Mouse (Mus musculus): ENCODE data around the gene Sae1. TPM values are rescaled to one million over a fixed set of nuclear protein-coding genes. Genes with fewer than 3 reads are reported as not detected.

The Sae1 gene
- polyA plus RNA-seq, 1 experiment = 95.8 TPM

DNA sequence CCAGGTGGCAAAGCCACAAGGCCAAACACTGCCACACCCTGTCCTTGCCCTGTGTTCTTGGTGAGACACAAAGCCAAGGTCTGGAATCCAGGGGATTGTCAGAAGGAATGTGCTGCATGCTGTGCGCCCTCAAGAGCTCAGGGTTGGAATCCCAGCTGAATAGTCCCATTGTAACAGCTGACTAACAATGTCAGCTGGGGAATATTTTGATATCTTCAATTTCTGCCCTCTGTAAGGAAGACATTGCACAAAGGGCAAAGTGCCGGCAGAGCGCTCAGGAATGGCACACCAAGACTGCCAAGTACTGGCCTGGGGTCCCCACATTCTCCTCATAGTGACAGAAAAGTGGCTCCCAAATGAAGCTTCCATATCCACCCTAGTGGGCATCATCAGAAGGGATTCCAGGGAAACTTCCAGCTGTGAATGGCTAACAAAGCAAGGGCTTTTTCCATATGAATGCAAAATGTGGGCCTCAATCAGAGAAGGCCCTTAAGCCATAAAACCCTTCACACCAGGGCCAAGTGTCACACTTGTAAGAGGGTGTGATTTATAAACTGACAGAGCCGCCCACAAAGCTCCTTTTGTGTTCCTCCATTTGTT lies 22.6 kb downstream of the Sae1 start:
- TF ChIP-seq CTCF (IDR thresholded peaks at IDR 0.05; ENCODE audit: extremely low read depth, insufficient read depth, low read length) = 0 out of 2 replicates have a peak, but pooled peaks have one; percentile 10
- no peak for TF ChIP-seq POLR2A (IDR thresholded peaks at IDR 0.05; ENCODE audit: extremely low read depth, insufficient read depth, low read length)
- Histone ChIP-seq H3K4me1 (ENCODE audit: control insufficient read depth, insufficient read depth, low read length) (no peaks in the 10 kb centered on the region; the same call in 1 of the 2 replicates), H3K27ac (ENCODE audit: insufficient read depth, low read length) (no peak overlapping the region), H3K4me3 (ENCODE audit: insufficient read depth, low read length) (no peak overlapping the region)

DNA sequence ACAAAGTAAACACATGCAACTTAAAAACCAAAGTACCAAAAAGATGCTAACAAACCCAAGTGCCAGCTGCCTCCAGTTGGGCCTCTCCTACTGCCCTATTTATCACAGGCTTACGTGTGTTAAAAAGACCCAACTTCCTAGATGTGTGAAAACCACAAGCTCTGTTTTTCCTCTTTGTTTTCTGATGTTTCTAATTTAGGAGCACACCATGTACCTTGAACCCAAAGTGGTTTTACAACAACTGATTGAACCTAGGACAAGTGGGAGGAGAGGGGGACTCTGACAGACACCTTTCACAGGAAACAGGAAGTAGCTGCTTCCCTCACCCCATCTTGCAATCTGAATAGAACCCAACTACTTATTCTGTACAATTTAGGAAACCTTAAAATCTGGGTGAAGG lies 23.3 kb downstream of the Sae1 start:
- no peaks in the 10 kb centered on the region; the same call in 1 of the 2 replicates for H3K4me1 ChIP-seq (ENCODE audit: control insufficient read depth, insufficient read depth, low read length)
- no peak for TF ChIP-seq POLR2A (IDR thresholded peaks at IDR 0.05; ENCODE audit: extremely low read depth, insufficient read depth, low read length)
- no peak for TF ChIP-seq CTCF (IDR thresholded peaks at IDR 0.05; ENCODE audit: extremely low read depth, insufficient read depth, low read length)
- no peak overlapping the region for H3K4me3 ChIP-seq (ENCODE audit: insufficient read depth, low read length)
- H3K27ac ChIP-seq (ENCODE audit: insufficient read depth, low read length) = no peak overlapping the region

DNA sequence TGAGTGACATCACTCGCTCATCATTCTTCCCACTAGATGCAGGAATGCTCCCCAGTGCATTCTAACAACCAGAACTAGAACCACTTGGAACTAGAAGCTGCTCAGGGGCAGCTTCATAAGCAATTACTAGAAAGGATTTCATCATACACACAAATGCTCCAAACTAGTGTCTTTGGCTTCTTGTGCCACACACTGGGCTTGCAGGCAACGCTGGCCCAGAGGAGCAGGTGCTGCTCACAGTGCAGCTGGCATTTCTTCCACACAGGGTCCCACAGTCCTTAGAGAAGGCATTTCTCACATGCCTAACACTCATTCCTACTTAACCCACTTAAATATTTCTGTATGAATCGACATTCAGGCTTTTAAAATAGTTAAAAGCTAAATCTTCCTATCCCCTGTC lies 30.0 kb downstream of the Sae1 start:
- TF ChIP-seq POLR2A (IDR thresholded peaks at IDR 0.05; ENCODE audit: extremely low read depth, insufficient read depth, low read length) = no peak
- no peak for TF ChIP-seq CTCF (IDR thresholded peaks at IDR 0.05; ENCODE audit: extremely low read depth, insufficient read depth, low read length)
- Histone ChIP-seq H3K27ac (ENCODE audit: insufficient read depth, low read length) (no peak overlapping the region), H3K4me1 (ENCODE audit: control insufficient read depth, insufficient read depth, low read length) (no peaks in the 10 kb centered on the region), H3K4me3 (ENCODE audit: insufficient read depth, low read length) (no peak overlapping the region)

DNA sequence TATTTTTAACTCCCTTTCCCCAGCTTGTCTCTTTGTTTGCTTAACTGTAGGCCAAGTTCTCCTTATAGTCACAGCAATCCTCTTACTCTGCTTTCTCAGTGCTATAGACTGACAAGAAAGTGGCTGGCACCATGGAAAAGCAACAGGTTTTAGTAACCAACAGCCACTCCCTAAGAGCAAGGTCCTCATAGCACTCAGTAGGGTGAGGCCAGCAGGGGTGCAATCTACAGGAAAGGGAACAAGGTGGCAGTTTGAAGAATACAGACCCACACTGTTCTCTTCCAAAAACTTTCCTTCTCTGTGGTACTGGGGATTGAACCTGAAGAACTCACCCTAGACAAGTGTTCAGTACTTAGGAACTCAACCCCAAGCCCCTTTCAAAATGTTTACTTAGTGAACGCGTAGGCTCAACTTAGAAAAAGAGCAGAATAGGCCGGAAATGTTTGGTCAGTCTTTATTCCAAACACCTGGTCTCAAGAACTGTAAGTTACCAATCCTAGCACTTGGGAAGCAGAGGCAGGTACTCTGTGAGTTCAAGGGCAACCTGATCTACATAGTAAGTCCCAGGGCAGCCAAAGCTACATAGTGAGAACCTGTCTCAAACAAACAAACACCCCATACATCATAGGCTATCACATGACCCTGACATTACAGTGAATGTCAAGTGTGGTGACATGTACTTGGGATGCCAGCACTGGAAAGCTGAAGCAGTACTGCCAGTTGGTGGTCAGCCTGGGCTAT lies 31.6 kb downstream of the Sae1 start:
- TF ChIP-seq POLR2A (IDR thresholded peaks at IDR 0.05; ENCODE audit: extremely low read depth, insufficient read depth, low read length) (no peak), CTCF (IDR thresholded peaks at IDR 0.05; ENCODE audit: extremely low read depth, insufficient read depth, low read length) (no peak)
- no peaks in the 10 kb centered on the region for H3K4me1 ChIP-seq (ENCODE audit: control insufficient read depth, insufficient read depth, low read length)
- no peak overlapping the region for H3K4me3 ChIP-seq (ENCODE audit: insufficient read depth, low read length)
- H3K27ac ChIP-seq (ENCODE audit: insufficient read depth, low read length) = no peak overlapping the region

DNA sequence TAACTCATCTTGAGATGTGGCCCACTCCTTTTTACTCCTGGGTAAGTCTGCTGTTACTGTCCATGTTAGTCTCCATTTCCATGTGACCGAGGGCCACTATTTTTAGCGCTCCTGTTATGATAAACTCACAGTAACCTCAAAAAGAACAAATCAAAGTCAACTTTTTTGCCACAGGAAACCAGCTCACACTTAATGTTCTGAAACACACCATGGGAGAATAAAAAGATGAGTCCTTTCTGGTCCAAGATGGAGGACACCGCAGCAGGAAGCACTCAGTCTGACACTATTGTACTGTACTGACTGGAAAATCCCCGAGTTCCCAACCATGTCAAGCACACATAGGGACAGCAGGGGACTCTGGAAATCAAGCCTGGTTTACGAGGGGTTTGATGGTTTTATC lies 37.6 kb downstream of the Sae1 start:
- TF ChIP-seq POLR2A (IDR thresholded peaks at IDR 0.05; ENCODE audit: extremely low read depth, insufficient read depth, low read length) (no peak), CTCF (IDR thresholded peaks at IDR 0.05; ENCODE audit: extremely low read depth, insufficient read depth, low read length) (no peak)
- Histone ChIP-seq H3K27ac (ENCODE audit: insufficient read depth, low read length) (no peak overlapping the region), H3K4me1 (ENCODE audit: control insufficient read depth, insufficient read depth, low read length) (no peaks in the 10 kb centered on the region; the same call in 1 of the 2 replicates), H3K4me3 (ENCODE audit: insufficient read depth, low read length) (no peak overlapping the region)

DNA sequence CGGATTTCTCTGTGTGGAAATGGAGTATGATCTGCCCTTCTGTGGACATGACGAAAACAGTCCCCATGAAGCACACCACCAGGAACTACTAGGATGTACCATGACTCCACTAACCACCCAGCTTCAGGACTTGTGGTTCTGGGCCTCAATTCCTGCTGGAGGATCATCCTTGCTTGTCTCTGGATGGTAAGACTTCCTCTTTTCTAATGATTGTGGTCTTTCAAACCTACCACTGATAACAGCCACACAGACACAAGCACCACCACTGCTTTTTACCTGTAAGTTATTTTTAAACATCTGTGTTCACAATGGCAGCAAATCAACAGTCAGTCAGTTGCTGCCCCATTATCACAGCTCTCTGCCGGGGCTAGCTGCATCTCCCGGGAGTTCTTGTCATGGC lies 42.3 kb downstream of the Sae1 start:
- no peak overlapping the region for H3K4me3 ChIP-seq (ENCODE audit: insufficient read depth, low read length)
- no peak overlapping the region for H3K27ac ChIP-seq (ENCODE audit: insufficient read depth, low read length)
- no peaks in the 10 kb centered on the region; the same call in 1 of the 2 replicates for H3K4me1 ChIP-seq (ENCODE audit: control insufficient read depth, insufficient read depth, low read length)
- TF ChIP-seq CTCF (IDR thresholded peaks at IDR 0.05; ENCODE audit: extremely low read depth, insufficient read depth, low read length) (no peak), POLR2A (IDR thresholded peaks at IDR 0.05; ENCODE audit: extremely low read depth, insufficient read depth, low read length) (no peak)

DNA sequence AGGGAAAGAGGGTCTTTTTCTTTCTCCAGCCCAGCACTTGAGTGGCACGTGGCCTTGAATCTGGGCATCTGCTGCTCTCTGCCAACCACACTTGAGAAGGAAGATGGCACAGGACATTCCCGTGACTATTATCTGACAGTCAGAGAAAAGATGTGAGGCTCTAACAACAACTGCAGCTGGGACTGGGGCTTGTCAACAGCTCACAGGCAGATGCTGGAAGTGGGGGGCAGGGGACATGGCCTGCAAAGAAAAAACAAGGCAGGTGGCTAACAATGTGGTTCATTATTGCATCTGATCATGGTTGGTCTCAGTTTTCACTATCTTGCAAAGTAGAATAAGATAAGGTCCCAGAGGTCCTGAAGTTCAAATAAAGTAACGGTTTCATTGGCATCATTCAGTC lies 43.0 kb downstream of the Sae1 start:
- TF ChIP-seq POLR2A (IDR thresholded peaks at IDR 0.05; ENCODE audit: extremely low read depth, insufficient read depth, low read length) = no peak
- no peak for TF ChIP-seq CTCF (IDR thresholded peaks at IDR 0.05; ENCODE audit: extremely low read depth, insufficient read depth, low read length)
- no peak overlapping the region for H3K27ac ChIP-seq (ENCODE audit: insufficient read depth, low read length)
- H3K4me1 ChIP-seq (ENCODE audit: control insufficient read depth, insufficient read depth, low read length) = no peaks in the 10 kb centered on the region; the same call in 1 of the 2 replicates
- no peak overlapping the region for H3K4me3 ChIP-seq (ENCODE audit: insufficient read depth, low read length)

DNA sequence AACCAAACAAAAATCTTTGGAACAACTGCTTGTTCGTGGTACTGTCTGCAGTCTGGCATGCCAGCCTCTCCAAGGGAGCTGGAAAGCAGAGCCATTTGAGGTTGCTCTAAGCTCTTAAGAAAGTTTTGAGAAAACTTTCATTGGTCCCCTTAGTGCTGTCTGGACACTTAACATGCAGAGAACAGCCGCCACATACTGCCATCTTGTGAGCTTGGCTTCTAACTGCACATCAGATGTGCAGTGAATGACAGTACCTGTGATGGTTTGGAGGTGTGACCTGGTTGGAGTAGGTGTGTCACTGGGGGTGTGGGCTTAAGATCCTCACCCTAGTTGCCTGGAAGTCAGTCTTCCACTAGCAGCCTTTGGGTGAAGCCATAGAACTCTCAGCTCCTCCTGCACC lies 49.9 kb downstream of the Sae1 start:
- Histone ChIP-seq H3K4me1 (ENCODE audit: control insufficient read depth, insufficient read depth, low read length) (no peaks in the 10 kb centered on the region), H3K4me3 (ENCODE audit: insufficient read depth, low read length) (no peak overlapping the region), H3K27ac (ENCODE audit: insufficient read depth, low read length) (no peak overlapping the region)
- TF ChIP-seq POLR2A (IDR thresholded peaks at IDR 0.05; ENCODE audit: extremely low read depth, insufficient read depth, low read length) (no peak), CTCF (IDR thresholded peaks at IDR 0.05; ENCODE audit: extremely low read depth, insufficient read depth, low read length) (peak; percentile 26; the same call in 1 of the 2 replicates)

DNA sequence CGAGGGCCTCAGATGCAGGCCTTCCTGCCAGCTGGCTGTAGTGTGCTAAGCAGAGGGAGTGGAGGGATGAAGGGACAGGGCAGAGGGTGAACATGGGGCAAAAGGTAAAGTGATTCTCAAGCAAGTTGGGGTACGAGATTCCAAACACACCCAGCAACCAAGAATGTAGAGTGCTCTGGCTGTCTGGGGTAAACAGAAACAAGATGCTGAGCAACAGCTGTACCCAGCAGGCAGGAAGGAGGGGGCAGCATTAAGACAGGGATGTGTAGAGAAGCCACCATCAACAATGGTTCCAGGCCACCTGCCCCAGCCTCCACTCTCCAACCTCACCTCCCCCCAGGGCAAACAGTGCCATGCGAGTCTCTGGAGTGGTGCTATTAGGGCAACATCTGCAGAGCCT lies 58.5 kb downstream of the Sae1 start:
- no peak for TF ChIP-seq POLR2A (IDR thresholded peaks at IDR 0.05; ENCODE audit: extremely low read depth, insufficient read depth, low read length)
- TF ChIP-seq CTCF (IDR thresholded peaks at IDR 0.05; ENCODE audit: extremely low read depth, insufficient read depth, low read length) = no peak
- Histone ChIP-seq H3K4me3 (ENCODE audit: insufficient read depth, low read length) (no peak overlapping the region), H3K27ac (ENCODE audit: insufficient read depth, low read length) (no peak overlapping the region), H3K4me1 (ENCODE audit: control insufficient read depth, insufficient read depth, low read length) (no peaks in the 10 kb centered on the region; the same call in 1 of the 2 replicates)

DNA sequence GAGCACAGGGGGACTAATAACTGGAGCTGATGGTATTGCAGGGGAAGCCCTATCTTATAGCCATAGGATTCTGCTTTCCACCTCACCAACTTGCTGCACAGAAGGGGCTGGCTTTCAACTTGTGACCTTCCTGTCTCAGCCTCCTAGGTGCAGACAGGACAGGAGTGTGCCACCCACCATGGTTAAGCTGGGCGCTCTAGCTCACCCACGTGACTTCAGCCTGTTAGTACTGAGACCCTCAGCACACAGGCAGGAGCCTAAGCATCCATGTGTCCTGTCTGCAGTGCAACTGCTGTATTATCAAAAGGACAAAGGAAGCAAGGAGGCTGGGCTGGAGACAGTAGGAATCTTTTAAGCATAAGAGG lies 61.0 kb downstream of the Sae1 start:
- no peak for TF ChIP-seq POLR2A (IDR thresholded peaks at IDR 0.05; ENCODE audit: extremely low read depth, insufficient read depth, low read length)
- no peak for TF ChIP-seq CTCF (IDR thresholded peaks at IDR 0.05; ENCODE audit: extremely low read depth, insufficient read depth, low read length)
- Histone ChIP-seq H3K4me3 (ENCODE audit: insufficient read depth, low read length) (no peak overlapping the region), H3K4me1 (ENCODE audit: control insufficient read depth, insufficient read depth, low read length) (no peaks in the 10 kb centered on the region; the same call in 1 of the 2 replicates), H3K27ac (ENCODE audit: insufficient read depth, low read length) (no peak overlapping the region)

All from cortical plate, adult 2 months (tissue).